Mouse (Mus musculus) lung, postnatal 4 days (tissue): ENCODE measurements around the gene Glis2.

Experiments used
- DNase-seq, 2 experiments: peaks; one replicate each; pipeline ENCODE4 v3.0.0; 2021

The Glis2 gene

DNA sequence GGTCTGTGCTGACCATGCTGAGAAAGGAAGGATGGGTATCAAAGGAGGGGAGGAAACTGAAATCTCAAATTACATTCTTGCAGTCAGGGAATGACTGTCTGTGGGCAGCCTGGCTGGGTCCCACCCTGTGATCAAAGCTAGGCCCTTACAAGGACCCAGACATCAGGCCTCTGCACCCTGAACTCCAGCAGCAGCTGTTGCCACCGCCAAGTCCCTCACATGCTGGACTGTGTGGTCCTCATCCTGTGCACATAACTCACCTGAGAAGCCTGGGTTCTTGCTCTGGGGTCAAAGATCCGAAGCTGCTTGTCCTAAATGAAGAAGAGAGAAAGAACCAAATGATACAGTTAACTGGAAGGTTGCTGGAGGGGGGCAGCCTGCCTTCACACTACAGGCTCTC lies 67.1 kb downstream of the Glis2 start:
- DNase-seq = no peak

DNA sequence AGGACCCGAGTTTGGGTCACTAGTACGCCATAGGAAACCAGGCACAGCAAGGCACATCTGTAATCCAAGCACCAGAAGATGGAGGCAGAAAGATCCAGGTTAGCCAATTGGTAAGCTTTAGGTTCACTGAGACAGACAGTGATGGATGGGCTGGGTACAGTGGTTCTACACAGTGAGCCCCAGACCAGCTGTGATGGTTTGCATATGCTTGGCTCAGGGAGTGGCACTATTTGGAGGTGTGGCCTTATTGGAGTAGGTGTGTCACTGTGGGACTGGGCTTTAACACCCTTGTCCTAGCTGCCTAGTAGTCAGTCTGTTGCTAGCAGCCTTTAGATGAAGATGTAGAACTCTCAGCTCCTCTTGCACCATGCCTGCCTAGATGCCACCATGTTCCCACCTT lies 69.3 kb downstream of the Glis2 start:
- no peak for DNase-seq

DNA sequence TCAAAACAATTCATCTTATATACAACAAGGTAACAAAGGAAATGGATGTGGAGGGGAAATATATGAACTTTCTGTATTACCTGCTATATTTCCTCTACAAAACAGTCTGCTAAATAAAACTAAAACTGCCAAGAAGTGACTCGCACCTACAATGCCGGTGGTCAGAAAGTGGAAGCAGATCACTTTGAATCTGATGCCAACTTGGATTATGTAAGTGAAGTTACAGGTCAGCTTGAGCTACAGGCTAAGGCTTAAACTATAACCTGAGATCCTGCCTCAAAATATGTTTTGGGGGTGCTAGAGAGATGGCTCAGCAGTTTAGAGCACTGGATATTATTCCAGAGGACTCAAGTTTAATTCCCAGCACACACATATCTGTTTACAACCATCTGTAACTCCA lies 71.2 kb downstream of the Glis2 start:
- DNase-seq = no peak

DNA sequence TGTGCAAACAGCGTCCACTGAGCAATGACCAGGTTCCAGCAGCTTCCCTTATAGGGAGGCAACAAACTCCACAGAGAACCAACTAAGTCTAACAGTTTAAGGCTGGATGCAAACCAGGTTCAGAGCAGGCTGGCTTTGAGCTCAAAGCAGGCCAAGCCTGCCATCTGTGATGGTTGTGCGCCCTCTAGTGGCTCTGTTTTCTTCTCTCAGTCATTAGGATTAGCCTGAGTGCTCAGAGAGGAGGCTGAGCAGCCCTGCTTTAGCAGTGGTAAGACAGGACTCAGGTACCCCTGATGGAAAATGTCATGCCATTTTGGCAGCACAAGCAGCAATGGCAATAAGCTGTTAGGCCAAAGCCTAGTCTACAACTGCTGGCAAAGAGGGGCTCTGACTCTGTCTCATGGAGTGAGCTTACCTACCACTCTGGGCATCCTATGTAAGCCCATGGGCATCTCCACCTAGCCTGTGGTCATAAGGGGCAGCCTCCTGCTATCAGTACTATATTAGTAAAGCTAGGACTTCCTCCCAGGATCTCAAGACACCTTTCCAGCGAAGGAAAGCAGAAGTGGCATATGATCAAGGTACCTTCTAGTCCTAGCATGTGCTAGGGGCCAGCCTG lies 72.8 kb downstream of the Glis2 start:
- peak; percentile 67 to 89 for DNase-seq

DNA sequence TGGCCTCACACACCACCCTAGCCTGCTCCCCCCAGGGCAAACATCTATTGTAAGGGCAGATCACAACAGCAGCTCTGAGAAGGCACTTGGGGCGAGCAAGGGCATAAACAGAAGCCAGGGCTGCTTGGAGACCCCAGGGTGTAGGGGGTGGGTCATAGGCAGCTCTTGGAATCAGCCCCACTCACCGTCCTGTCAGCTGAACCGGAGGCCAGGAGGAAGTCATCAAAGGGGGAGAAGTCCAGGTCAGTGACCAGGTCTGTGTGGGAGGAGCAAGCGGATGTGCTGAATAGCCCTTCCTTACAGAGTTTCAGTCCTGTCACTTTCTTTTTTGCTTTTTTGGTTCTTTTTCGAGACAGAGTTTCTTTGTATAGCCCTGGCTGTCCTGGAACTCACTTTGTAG lies 75.8 kb downstream of the Glis2 start:
- no peak for DNase-seq

DNA sequence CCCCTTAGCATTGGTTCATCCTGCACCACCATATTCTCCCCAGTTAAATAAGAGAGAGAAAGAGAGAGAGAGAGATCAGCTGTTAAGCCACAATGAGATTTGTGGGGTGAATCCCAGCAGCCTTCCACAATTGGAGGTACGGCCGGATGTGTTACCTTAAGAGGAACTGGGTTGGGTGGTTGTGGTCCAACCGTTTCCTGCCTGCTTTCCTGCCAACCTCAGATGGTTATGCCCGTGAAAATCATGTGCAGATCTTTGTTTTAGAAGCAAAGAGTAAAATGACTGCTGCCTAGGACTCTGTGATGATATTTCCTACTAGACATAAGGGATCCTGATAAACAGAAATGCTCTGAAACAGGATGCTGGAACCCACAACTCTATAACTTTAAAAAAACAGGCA lies 79.6 kb downstream of the Glis2 start:
- no peak for DNase-seq
